Mouse (Mus musculus): ENCODE results near the gene Btbd16.
A peak's percentile ranks its signal among the peaks of the same experiment; 100 is the strongest.

Gene Btbd16

DNA sequence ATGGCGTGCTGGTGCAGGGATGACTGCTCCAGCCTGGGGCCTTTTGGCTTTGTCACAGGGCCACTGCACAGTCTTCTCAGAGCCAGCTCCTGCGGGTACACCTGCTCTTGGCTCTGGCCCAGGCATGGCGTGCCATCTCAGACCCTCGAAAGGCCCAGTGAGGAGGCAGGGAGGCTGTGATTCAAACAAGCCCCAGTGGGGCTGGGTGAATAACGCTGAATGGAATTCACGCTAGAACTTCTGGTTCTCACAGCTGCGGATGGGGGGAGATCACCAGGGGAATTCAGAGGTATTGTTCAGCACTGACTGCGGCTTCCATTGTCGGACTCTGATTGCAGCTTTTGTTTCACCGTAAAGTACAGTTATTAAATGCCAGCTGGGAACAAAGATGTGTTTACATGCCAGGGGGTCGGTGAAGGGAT lies 86.9 kb downstream of the Btbd16 start:
- DNase-seq (ENCODE audit: extremely low read depth, low read depth, low spot score), result no peak

DNA sequence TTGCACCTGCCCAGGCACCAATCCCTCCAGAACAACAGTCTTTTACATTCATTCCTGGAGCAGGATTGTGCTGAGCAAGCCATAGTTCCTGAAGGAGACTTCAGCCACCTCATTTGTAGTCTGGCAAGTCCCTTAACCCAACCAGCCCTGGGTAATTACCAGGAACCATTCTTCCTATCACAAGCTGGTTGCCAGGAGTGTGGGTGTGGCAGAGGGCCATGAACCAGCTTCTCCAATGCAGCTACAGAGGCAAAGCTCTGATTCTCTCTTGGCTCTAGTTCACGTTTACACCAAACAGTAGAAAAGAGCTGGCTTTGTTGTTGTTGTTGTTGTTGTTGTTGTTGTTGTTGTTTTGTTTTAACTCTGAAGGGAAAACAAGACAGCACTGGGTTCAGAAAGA lies 88.6 kb downstream of the Btbd16 start:
- DNase-seq (ENCODE audit: extremely low read depth, low read depth, low spot score), result peak; percentile 71

DNA sequence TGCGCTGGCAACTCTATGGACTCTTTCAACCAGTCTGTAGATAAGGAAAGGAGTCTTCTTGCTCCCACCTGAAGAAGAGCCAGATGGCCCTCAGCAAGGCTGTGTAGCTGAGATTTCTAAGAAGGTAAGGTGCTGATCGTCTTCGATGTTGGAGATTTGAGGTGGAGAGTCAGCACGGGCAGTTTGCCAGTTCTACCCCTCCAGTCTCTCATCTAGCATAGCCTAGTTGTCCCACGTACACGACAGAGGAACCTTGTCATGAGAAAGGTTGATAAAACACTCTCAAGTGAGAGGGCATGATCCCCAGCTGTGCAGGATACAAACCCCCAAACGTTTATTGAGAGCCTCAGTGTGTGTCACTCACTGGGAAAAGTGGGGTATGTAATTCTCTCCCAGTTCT lies 90.8 kb downstream of the Btbd16 start:
- no peak for DNase-seq (ENCODE audit: extremely low read depth, low read depth, low spot score)

DNA sequence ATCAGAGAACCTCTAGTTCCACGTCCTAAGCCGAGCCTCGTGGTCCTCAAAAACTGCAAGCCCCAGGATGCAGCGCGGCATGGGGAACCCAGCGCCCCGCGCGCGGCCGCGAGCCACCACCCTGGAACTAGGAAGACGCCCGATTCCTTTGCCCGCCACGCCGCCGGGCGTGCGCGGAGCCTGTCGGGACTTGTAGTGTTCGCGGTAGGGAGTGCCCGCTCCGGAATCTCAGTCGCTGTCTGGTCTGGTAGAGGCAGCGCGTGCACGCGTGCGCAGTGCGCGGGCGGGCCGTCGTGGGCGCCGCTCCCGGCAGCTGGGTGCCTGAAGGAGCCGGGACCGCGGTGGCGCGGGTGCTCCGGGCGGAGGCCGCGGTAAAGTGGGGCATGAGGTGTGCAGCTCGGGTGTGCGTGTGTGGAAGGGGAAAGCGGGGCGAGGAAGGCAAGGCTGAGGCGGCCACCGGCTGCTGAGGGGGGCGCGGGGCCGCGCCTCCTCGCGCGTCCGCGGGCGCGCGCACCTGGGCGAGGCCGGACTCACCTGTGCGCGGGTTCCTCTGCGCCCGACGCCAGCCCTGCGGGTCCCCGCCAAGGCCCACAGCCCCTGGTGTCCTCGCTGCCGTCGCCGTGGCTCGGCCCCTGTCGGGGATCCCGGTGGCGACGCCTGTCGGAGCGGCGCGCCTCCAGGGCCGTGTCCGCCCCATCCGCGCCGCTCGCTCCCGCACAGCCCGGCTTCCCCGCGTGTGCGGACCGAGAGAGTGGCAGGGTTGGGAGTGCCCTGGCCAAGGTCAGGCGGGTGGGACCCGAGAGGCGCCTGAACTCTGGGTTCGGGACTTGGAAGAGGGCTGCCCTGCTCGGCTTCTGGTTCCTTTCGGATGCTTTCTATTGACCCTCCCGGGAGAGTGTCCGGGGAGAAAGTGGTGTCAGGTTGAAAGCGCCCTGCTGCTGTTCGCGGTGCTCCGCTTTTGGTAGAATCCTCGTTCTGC lies 92.0 kb downstream of the Btbd16 start, which contains the start of gene Plekha1:
Gene Plekha1, plus strand, starts transcription at position 144 of the 979 bp plus-strand sequence.
- peak; percentile 80 for DNase-seq (ENCODE audit: extremely low read depth, low read depth, low spot score)

DNA sequence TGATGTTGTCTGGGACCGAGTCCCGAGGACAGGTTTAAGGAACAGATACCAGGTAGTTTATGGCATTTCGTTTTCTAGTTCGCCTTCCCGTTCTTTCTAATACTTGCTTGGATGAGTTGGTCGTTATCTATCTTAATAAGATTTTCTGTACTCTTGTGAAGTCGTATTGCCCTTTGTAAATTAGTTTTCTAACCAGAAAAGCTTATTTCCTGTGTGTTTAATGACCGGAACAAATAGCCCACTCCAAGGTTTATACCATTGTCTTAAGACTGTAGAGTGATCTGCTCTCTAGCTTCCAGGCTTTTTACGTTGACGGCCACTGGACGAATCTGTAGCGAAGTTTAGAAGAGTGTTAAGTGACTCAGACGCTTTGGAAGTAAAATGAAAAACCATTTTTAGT lies 92.8 kb downstream of the Btbd16 start:
- DNase-seq (ENCODE audit: extremely low read depth, low read depth, low spot score), result no peak

DNA sequence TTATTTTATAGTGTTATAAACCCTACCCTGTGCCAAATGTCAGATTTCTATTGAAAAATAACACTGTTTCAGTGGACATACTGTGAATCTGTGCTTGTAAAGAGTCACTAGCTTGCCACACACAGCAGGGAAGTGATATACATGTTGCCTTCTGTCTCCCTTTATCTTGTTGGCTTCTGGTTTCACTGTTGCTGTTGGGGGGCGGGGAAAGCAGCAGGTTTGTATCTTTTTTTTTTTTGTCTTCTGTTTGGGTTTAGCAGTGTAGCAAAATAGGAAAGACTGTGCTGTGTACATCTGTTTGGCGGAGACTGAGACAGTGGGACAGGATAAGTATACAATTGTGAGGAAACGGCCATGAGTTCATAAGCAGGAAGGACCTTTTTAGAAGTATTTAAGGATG lies 93.4 kb downstream of the Btbd16 start:
- DNase-seq (ENCODE audit: extremely low read depth, low read depth, low spot score), result no peak
